Mouse (Mus musculus) erythroblast, embryonic 14.5 days (primary cell): ENCODE results near the gene Sp8.

ENCODE experiments used
- GATA1 ChIP-seq: IDR thresholded peaks from 2 replicates; pipeline ENCODE4 v1.6.1; 2012; ENCODE audit warnings: low read length, inconsistent platforms, mixed read lengths
- TAL1 ChIP-seq: IDR thresholded peaks from 3 replicates; pipeline ENCODE4 v1.6.1; 2012; ENCODE audit warnings: low read length, inconsistent platforms, mixed read lengths

DNA sequence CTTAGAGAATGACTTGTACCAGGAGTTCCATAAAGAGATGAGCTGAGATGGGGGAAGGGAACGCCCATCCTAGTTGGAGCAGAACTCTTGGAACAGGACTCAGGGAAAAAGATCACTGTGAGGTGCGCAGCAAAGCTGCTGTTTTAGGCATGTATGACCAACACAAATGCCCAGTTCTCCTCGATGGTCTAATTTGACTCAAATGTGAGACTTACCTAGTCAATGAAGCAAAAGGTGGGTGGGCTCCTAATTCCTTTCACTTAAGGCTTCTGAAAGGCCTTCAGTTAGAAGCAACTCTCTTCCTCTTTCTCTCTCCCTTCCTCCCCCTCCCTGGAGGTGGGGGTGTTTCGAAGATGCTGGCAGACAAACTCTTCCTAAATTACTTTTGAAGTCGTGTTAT is 6.7 kb upstream of the Sp8 start:
- TF ChIP-seq GATA1 = no peak
- TF ChIP-seq TAL1 = no peak
